Mouse (Mus musculus) v-Abl transformed pro-B cells (cell line): Measurements from ENCODE around the gene Retn.

Experiments
- in situ Hi-C, 2 experiments: fragments of 400-800 bp; cut with MboI; formaldehyde crosslinking; loops; one replicate each; pipeline ENCODE4 v1.15.1; 2025; ENCODE audit not compliant: unreplicated experiment in 2 of 2

Retn gene

GRCm38 (mm10) chr8:3656725-3657381 lies 1.3 kb downstream of the Retn start:
- in situ Hi-C loops, result no loop called here

GRCm38 (mm10) chr8:3660889-3661288 lies 5.3 kb downstream of the Retn start:
- in situ Hi-C loops, result no loop called here

- in situ Hi-C loops, result no loop called here
Measured at GRCm38 (mm10) chr8:3664405-3664804, 8.8 kb downstream of the Retn start.

GRCm38 (mm10) chr8:3665507-3665906 lies 9.9 kb downstream of the Retn start, which contains the start of gene Mcemp1:
TSS of gene Mcemp1 (plus strand) at chr8:3665754.
- in situ Hi-C loops, result no loop called here

GRCm38 (mm10) chr8:3670388-3670787 lies 14.8 kb downstream of the Retn start:
- in situ Hi-C loops, result loop anchor here (5.0 to 10.0 kb wide), 4 partner anchors 108 to 488 kb away; partner anchors contain the start of genes A430078G23Rik (in 2 of the 2) and Pex11g (in 2 of the 2)

GRCm38 (mm10) chr8:3671980-3672491 lies 16.5 kb downstream of the Retn start, which contains the start of gene Fcor:
TSS of gene Fcor (minus strand) at chr8:3672362.
- in situ Hi-C loops, result loop anchor here (5.0 to 10.0 kb wide), 4 partner anchors 110 to 490 kb away; partner anchors contain the start of genes A430078G23Rik (in 2 of the 2) and Pex11g (in 2 of the 2)

- in situ Hi-C loops, result loop anchor here (5.0 to 10.0 kb wide), 6 partner anchors 57 to 492 kb away; partner anchors contain the start of genes A430078G23Rik (in 2 of the 2) and Pex11g (in 2 of the 2)
Measured at GRCm38 (mm10) chr8:3674671-3675070, 19.1 kb downstream of the Retn start.

- in situ Hi-C loops, result loop anchor here (5.0 to 10.0 kb wide), 3 partner anchors 59 to 322 kb away; partner anchors contain the start of gene A430078G23Rik (in 2 of the 2)
Measured at GRCm38 (mm10) chr8:3676131-3676992, 20.8 kb downstream of the Retn start, which contains the start of gene Trappc5. TSS of gene Trappc5 (plus strand) at chr8:3676299.

GRCm38 (mm10) chr8:3676993-3677579 lies 21.5 kb downstream of the Retn start:
- in situ Hi-C loops, result loop anchor here (5.0 to 10.0 kb wide), 3 partner anchors 60 to 322 kb away; partner anchors contain the start of gene A430078G23Rik (in 2 of the 2)

- in situ Hi-C loops, result loop anchor here (5.0 to 10.0 kb wide), 3 partner anchors 62 to 324 kb away; partner anchors contain the start of gene A430078G23Rik (in 2 of the 2)
Measured at GRCm38 (mm10) chr8:3678831-3679230, 23.3 kb downstream of the Retn start.

- in situ Hi-C loops, result loop anchor here (5.0 to 10.0 kb wide), 3 partner anchors 62 to 324 kb away; partner anchors contain the start of gene A430078G23Rik (in 2 of the 2)
Measured at GRCm38 (mm10) chr8:3679236-3679635, 23.7 kb downstream of the Retn start.

- in situ Hi-C loops, result loop anchor here (5.0 to 10.0 kb wide), 3 partner anchors 62 to 325 kb away; partner anchors contain the start of gene A430078G23Rik (in 2 of the 2)
Measured at GRCm38 (mm10) chr8:3679656-3680055, 24.1 kb downstream of the Retn start.

- in situ Hi-C loops, result no loop called here
Measured at GRCm38 (mm10) chr8:3682435-3682834, 26.9 kb downstream of the Retn start.

- in situ Hi-C loops, result no loop called here
Measured at GRCm38 (mm10) chr8:3683408-3684176, 28.0 kb downstream of the Retn start.

GRCm38 (mm10) chr8:3684530-3684929 lies 29.0 kb downstream of the Retn start:
- in situ Hi-C loops, result no loop called here

GRCm38 (mm10) chr8:3685422-3685821 lies 29.9 kb downstream of the Retn start:
- in situ Hi-C loops, result no loop called here

GRCm38 (mm10) chr8:3687537-3687936 lies 32.0 kb downstream of the Retn start:
- in situ Hi-C loops, result no loop called here

- in situ Hi-C loops, result no loop called here
Measured at GRCm38 (mm10) chr8:3690774-3691173, 35.2 kb downstream of the Retn start.

- in situ Hi-C loops, result no loop called here
Measured at GRCm38 (mm10) chr8:3694121-3694520, 38.6 kb downstream of the Retn start, which contains the start of gene Fcer2a. TSS of gene Fcer2a (minus strand) at chr8:3694175.
